Mouse (Mus musculus) hindbrain, postnatal 0 days (tissue): ENCODE measurements around the gene Ldb1. TPM values are rescaled to one million over a fixed set of nuclear protein-coding genes. Genes with fewer than 3 reads are reported as not detected.

Source experiments
- ATAC-seq: fragments of 200-750 bp; cut with Nextera tagmentation; 2 replicates; pipeline ENCODE4 v1.8.0; 2017; ENCODE audit warnings: mild to moderate bottlenecking, moderate TSS enrichment, moderate library complexity
- DNase-seq: peaks from one replicate; pipeline ENCODE4 v3.0.0-alpha.2; 2015; ENCODE audit warnings: low spot score
- H3K27ac ChIP-seq: fragments of 300-500 bp; sonication (generic); 2 replicates; pipeline ENCODE4 v1.5.1; 2014; ENCODE audit warnings: mild to moderate bottlenecking
- H3K27me3 ChIP-seq: fragments of 300-500 bp; sonication (generic); 2 replicates; pipeline ENCODE4 v1.6.1; 2014; ENCODE audit warnings: low read length, mixed read lengths; ENCODE audit not compliant: insufficient read depth
- H3K36me3 ChIP-seq: fragments of 300-500 bp; sonication (generic); 2 replicates; pipeline ENCODE4 v1.6.1; 2014; ENCODE audit warnings: low read length, mixed read lengths; ENCODE audit not compliant: insufficient read depth
- H3K4me1 ChIP-seq: fragments of 300-500 bp; sonication (generic); 2 replicates; pipeline ENCODE4 v1.6.1; 2014; ENCODE audit warnings: antibody characterized with exemption, low read length, mixed read lengths; ENCODE audit not compliant: insufficient read depth
- H3K4me2 ChIP-seq: fragments of 300-500 bp; sonication (generic); 2 replicates; pipeline ENCODE4 v1.6.1; 2014; ENCODE audit warnings: low read depth, mild to moderate bottlenecking, low read length, moderate library complexity, mixed read lengths
- H3K4me3 ChIP-seq: fragments of 300-500 bp; sonication (generic); 2 replicates; pipeline ENCODE4 v1.5.1; 2014; ENCODE audit warnings: low read length
- H3K9ac ChIP-seq: fragments of 300-500 bp; sonication (generic); replicated peaks from 2 replicates; pipeline ENCODE4 v1.6.1; 2014; ENCODE audit warnings: mild to moderate bottlenecking, low read length, moderate library complexity, mixed read lengths
- H3K9me3 ChIP-seq: fragments of 300-500 bp; sonication (generic); 2 replicates; pipeline ENCODE4 v1.6.1; 2016; ENCODE audit warnings: low read length, mixed read lengths
- CTCF ChIP-seq: IDR thresholded peaks from 2 replicates; pipeline ENCODE4 v1.5.1; 2016; ENCODE audit warnings: antibody characterized with exemption, control low read depth, low read depth
- WGBS: fragments of 180-500 bp; shearing (Covaris S2); extraction: QIAGEN DNeasy Blood & Tissue Kit; methylation state at CpG from one replicate; pipeline ENCODE4 v1.1.7; 2014; 5-methylcytosine and 5-hydroxymethylcytosine counted together
- polyA plus RNA-seq: library from polyadenylated mRNA; unstranded; fragments of >200 nt; fragmentation: Nextera tagmentation; extraction: Ambion mirVana; gene quantifications from 2 replicates; pipeline ENCODE4 v1.2.1, GENCODE M21; 2015
- total RNA-seq: library from RNA; depleted of rRNA; stranded (reverse); fragments of >200 nt; gene quantifications from 2 replicates; pipeline ENCODE4 v1.2.3, GENCODE M21; 2014

Gene Ldb1
- total and polyA plus RNA-seq, 2 experiments from 2014 or later = 83.0 to 140 TPM

DNA sequence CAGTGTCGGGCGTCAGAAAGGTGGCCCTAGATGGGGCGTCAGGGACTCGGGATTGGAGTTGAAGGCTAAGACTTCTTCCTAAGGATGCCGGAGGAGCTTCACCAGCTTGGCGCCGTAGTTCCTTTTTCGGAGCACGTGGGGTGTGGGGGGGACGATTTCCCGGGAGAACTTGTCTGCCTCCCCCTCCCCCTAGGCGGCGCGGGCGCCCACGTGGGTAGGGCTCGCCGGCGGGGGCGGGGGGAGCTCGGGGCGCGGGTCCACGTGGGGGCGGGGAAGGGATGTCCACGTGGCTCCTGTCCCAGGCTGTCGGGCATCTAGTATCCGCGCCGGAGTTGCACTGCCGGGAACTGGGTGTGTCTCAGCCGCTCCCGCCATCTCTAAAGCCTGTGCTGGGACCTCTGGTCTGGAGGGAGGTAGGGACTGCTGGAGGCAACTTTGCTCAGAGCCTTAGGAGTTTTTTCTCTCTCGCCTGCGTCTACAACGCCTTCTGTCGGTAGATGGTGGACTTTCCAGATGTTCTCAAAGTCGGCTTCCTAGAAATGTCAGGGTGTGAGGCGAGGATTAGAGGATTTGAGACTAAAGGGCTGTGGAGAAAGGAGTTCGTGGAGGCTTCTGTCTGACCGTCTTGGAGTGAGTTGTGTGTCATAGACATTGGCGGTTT is 12.1 kb upstream of the Ldb1 start:
- H3K4me3 ChIP-seq = peak overlapping the region; percentile 80
- DNase-seq = peak; percentile 87
- H3K4me2 ChIP-seq = peak overlapping the region; percentile 86
- ATAC-seq = peak; percentile 69
- H3K36me3 ChIP-seq = no peaks in the 10 kb centered on the region; the same call in 1 of the 2 replicates
- H3K9me3 ChIP-seq = no peaks in the 10 kb centered on the region
- H3K4me1 ChIP-seq = 0 out of 2 replicates have a peak, but pooled peaks cover 6% of the 10 kb centered on the region
- no peaks in the 10 kb centered on the region for H3K27me3 ChIP-seq
- H3K27ac ChIP-seq = peak overlapping the region; percentile 83
- peak; percentile 43; the same call in 1 of the 2 replicates for TF ChIP-seq CTCF
- WGBS = under 1% methylated on average over 41 of the region's 42 CpGs
- peak overlapping the region; percentile 70 for H3K9ac ChIP-seq

DNA sequence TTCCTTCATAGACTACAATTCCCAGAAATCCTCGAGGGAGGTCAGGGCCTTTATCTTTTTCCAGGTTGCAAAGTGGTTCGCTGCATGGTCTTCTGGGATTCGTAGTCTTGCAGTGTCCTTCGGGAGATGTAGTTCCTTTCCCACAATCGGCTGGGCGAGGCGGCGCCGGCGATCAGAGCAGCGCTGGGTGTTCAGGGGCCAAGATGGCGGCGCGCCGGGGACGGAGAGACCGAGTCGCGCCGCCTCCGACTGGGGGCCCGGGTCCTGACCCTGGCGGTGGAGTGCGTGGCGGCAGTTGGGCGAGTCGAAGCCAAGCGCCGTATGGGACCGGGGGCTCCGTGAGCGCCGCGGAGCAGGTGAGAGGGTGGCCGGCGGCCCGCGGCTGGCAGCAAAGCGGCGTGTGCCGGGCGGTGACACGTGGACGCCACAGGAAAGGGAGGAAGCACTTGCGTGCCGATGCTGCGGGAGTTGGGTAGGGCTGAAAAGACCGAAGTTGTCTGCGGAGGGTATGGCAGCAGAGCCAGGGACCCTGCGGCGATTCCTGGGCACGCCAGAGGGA is 11.5 kb upstream of the Ldb1 start:
- WGBS = under 1% methylated on average over 52 of the region's 52 CpGs
- no peak for TF ChIP-seq CTCF
- peak overlapping the region; percentile 80 for H3K4me3 ChIP-seq
- 0 out of 2 replicates have a peak, but pooled peaks cover 6% of the 10 kb centered on the region for H3K4me1 ChIP-seq
- H3K9me3 ChIP-seq = no peaks in the 10 kb centered on the region
- peak; percentile 97 for ATAC-seq
- DNase-seq = peak; percentile 98
- H3K4me2 ChIP-seq = peak overlapping the region; percentile 86
- no peaks in the 10 kb centered on the region for H3K36me3 ChIP-seq
- no peaks in the 10 kb centered on the region for H3K27me3 ChIP-seq
- H3K9ac ChIP-seq = peak overlapping the region; percentile 70
- H3K27ac ChIP-seq = peak overlapping the region; percentile 83

DNA sequence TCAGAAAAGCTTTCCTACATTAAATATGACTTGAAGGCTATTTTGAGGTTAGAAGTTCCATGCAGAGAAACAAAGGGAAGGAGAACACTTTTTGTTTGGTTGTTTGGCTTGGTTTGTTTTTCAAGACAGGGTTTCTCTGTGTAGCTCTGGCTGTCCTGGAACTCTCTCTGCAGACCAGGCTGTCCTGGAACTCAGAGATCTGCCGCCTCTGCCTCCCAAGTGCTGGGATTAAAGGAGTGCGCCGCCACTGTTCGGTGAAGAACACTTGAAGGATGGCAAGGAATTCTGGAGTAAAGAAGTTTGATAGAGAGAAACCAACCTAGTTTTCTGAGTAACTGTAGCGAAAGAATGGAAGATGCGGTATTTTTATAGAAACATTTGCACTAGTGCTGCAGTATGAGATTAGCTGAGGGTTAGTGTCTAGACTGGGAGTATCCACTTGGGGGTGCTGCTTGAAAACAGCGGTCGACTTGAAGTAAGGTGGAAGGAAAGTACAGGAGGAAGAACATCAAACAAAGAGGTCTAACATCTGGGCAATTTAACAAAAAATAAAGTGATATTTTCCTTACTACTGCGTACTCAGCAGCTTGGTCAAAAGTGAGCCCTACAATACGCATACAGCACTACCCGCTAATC is 10.9 kb upstream of the Ldb1 start:
- WGBS = under 1% methylated on average over 11 of the region's 11 CpGs
- Histone ChIP-seq H3K36me3 (no peaks in the 10 kb centered on the region), H3K4me2 (peak overlapping the region; percentile 86), H3K27me3 (no peaks in the 10 kb centered on the region), H3K4me1 (0 out of 2 replicates have a peak, but pooled peaks cover 6% of the 10 kb centered on the region), H3K4me3 (peak overlapping the region; percentile 80), H3K9ac (0 out of 2 replicates have a peak overlapping the region, but pooled peaks have one; percentile 70), H3K9me3 (no peaks in the 10 kb centered on the region), H3K27ac (peak overlapping the region; percentile 83; the same call in 1 of the 2 replicates)
- TF ChIP-seq CTCF = peak; percentile 68
- ATAC-seq = peak; percentile 87
- DNase-seq = no peak

DNA sequence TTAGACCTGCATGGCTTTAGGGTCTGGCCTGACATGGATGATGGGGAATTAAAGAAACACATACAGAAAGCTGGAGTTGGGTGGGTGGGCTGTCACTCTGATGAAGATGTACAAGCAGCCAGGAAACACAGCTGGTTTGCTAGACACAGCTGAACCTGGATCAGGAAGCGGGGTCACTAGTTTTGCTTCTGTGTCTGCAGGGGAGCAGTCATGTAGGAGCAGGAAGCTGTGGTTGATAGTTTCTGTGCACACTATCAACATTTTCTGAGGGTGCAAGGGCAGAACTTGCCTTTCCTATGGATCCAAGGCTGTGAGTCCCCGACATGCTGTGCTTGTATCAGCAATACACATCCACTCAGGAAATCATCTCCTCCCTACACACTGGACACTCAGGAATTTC is 5.4 kb upstream of the Ldb1 start:
- ATAC-seq = no peak
- Histone ChIP-seq H3K36me3 (no peaks in the 10 kb centered on the region), H3K27ac (no peak overlapping the region), H3K4me3 (no peak overlapping the region), H3K4me1 (peaks cover 5% of the 10 kb centered on the region; the same call in 1 of the 2 replicates), H3K27me3 (no peaks in the 10 kb centered on the region), H3K9me3 (no peaks in the 10 kb centered on the region), H3K4me2 (no peak overlapping the region), H3K9ac (no peak overlapping the region)
- 82% methylated on average over 2 of the region's 2 CpGs for WGBS
- no peak for DNase-seq
- no peak for TF ChIP-seq CTCF

DNA sequence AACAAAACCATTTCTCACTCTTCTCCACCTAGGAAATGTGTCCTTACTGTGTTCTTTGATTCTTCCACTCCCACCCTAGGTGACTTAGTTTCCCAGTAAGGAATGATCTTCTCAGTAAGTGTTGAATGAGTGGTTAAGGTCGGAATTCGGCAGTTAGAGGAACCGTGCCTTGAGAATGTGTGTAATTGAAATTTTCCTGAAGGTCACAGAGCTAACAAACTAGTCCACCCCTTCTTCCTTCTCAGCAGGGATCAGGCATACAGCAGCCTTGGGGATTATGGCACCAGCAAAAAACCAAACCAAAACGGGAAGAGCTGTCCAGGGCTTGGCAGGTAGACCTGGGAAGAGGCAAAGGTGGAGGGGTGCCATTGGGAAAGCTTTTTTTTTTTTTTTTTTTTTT is 4.1 kb upstream of the Ldb1 start:
- WGBS = 66% methylated on average over 4 of the region's 4 CpGs
- no peaks in the 10 kb centered on the region for H3K36me3 ChIP-seq
- DNase-seq (no peak), ATAC-seq (no peak)
- H3K27me3 ChIP-seq = no peaks in the 10 kb centered on the region
- H3K9me3 ChIP-seq = no peaks in the 10 kb centered on the region
- no peak overlapping the region for H3K4me3 ChIP-seq
- H3K4me2 ChIP-seq = no peak overlapping the region
- H3K9ac ChIP-seq = no peak overlapping the region
- no peak for TF ChIP-seq CTCF
- no peak overlapping the region for H3K27ac ChIP-seq
- peaks cover 5% of the 10 kb centered on the region; the same call in 1 of the 2 replicates for H3K4me1 ChIP-seq

DNA sequence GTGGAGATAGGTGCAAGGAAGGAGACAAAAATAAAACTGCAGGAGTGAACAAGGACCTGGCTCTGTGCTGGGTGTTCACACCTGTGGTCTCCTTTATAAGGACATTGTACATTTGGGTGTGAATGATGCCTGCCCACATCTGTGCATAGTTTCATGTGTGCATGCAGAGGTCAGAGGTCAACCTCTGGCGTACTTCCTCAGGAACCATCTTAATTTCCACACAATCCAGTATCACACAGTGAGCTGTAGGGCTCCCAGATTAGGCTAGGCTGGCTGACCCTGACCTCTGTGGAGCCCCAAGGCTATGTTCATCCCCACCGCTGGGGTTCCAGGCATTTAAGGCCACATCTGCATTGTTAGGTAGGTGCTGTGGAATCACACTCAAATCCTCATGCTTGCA is 2.4 kb upstream of the Ldb1 start:
- Histone ChIP-seq H3K9me3 (no peaks in the 10 kb centered on the region), H3K4me1 (peaks cover 22% of the 10 kb centered on the region), H3K4me3 (no peak overlapping the region), H3K27me3 (no peaks in the 10 kb centered on the region), H3K4me2 (no peak overlapping the region), H3K36me3 (no peaks in the 10 kb centered on the region), H3K9ac (no peak overlapping the region), H3K27ac (0 out of 2 replicates have a peak overlapping the region, but pooled peaks have one; percentile 88)
- no peak for TF ChIP-seq CTCF
- DNase-seq (no peak), ATAC-seq (no peak)
- 62% methylated on average over 2 of the region's 2 CpGs for WGBS
